Mouse (Mus musculus): ENCODE measurements around the gene Utf1.

DNA sequence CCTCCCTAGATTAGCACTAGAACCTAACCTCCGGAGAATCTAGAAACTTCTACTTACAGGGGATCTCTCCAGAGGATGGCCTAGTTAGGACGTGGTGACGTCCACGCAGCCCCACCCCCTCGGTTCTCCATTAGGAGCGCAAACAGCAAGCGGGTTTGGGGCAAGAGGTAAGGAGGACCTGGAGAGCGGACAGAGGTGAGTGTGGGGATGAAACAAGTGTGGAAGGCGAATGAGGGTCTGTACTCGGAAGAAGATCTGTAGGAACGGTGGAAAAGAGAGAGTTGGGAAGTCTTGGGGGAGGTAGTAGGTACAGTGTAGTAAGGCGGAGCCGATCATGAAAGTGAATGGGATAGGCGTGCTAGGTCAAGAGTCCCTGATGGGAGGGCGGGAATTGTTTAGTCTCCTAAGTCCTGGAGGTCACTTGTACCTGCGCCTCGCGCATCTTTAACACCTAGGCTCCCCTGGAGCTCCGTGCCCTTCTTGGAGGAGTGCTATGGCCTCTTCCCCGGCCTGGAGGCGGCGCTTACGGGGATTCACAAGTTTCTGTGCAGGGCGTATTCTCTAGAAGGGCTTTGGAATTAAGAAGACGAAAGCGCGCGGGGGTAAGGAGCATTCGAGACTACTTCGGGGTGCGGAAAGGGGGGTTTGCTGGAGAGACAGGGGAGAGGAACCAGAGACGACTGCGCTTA lies 6.8 kb downstream of the Utf1 start:
- TF ChIP-seq EP300 (IDR thresholded peaks at IDR 0.05; ENCODE audit: low read depth): no peak
- TF ChIP-seq CTCF (IDR thresholded peaks at IDR 0.05; ENCODE audit: low read depth): no peak

Measured in liver, embryonic 14.5 days (tissue).